Mouse (Mus musculus) neural tube, embryonic 10.5 days (tissue): ENCODE data around the gene Col15a1.

Source experiments
- DNase-seq: peaks from one replicate; pipeline ENCODE4 v3.0.0-alpha.2; 2017; ENCODE audit warnings: low spot score; ENCODE audit errors: extremely low spot score

Col15a1 gene

DNA sequence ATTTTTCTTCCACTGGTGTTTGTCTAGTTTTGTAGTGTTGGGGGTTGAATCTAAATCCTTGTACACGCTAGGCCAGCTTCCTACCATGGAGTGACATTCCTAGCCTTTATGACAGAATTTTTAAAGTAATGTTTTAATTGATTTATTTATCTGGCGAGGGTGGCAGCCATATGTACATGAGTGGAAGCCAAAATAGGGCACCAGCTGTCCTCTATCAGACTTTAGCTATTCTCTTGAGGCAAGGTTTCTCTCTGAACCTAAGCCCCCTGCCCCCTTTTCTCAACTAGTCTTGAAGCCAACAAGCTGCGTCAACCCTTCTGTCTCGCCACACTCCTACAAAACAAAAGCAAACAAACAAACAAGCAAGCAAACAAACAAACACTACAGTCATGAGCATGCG lies 57.6 kb downstream of the Col15a1 start:
- no peak for DNase-seq

DNA sequence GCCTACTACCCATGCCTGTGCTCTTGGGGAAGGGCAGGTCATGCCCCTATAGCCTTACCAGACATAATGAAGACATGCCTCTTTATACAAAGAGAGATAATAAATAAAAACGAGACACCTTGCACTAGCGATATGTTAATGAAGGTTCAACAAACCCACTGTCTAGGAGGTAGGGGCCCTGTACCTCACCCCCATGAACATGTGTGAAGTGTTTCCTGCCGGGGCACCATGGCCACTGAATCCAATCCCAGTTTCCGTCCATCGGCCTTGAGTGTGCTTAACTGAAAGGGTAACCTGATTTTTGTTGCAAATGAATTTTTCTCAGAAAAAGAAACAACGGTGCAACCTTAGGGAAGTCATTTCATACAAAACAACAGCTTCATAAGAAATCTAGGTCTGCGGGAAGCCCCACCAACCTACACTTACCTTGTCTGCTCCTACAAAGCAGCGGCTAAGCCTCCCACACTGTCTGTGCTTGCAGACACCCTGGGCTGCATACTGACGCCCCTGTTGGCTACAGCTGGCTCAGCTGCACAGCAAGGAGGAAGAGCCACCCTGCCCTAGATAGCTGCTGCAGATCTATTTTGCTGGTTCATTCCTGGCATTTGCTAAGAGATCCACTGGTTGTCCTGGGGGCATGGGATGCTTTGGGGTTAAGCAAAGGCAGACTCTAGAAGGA lies 64.6 kb downstream of the Col15a1 start:
- no peak for DNase-seq

GRCm38 (mm10) chr4:47273795-47274194 lies 65.8 kb downstream of the Col15a1 start:
- DNase-seq = no peak

GRCm38 (mm10) chr4:47274911-47275310 lies 67.0 kb downstream of the Col15a1 start:
- DNase-seq = no peak

DNA sequence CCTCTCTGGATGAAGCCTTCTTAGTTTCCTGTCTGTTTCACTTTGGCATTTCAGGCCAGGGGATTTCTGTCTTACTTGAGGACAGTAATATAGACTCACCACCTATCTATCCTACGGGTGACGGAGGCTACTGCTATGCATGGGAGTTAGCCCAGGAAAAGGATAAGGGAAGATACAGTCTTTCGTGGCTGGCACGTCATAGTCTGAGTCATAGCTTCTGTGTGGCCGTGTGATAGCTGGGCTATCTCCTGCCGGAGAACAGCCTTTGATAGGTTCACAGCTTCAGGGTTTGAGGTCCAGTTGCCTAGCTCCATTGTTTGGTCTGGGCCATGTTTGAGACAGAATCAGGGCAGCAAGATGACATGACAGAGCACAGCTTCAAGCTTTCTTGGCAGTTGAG lies 70.4 kb downstream of the Col15a1 start:
- no peak for DNase-seq

DNA sequence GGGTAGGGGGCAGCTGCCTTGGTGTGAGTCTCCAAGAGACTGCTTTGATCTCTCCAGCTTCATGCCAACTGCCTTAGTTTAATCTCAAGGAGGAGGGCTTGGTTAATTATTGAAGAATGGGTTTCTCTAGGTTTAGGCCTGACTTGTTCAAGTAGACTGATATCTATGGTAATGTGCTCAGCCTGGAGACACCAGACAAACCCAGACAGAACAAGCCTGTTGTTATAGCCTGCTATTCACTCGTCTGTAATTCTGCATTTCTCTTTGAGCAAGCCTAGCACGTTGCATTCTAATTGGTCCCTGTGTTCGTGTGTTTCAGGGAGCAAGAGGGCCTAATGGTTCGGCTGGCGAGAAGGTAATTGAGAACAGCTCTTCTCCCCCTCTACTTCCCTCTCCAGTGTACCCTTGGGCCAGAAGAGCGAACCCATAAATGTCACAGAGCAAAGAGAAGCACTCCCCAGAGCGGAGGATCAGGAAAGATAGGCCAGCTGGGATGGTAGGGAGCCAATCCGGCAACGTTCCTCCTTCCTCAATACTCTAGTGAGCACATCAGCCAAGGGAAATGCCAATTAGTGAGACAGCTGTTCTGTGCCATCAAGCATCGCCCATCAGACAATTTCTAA lies 71.2 kb downstream of the Col15a1 start:
- DNase-seq = no peak

GRCm38 (mm10) chr4:47280126-47280525 lies 72.2 kb downstream of the Col15a1 start:
- DNase-seq = no peak

GRCm38 (mm10) chr4:47281920-47282682 lies 74.1 kb downstream of the Col15a1 start:
- DNase-seq = no peak

DNA sequence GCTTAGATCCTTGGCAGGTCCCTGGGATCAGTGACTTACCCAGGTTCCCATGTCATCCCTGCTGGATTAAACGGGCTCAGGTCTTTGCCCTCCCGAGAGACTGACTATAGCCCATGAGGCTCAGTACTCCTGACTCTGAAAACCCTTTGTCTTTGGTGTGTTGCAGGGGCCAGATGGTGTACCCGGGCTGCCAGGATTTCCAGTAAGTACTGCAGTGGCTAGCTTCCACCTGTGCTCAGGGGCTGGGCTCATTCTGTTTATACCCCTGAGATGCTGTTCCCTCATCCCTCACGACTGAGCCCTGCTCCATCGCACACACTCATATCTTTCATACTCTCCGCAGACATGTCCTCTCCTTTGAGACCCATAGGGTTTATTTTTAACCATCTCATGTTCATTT lies 76.3 kb downstream of the Col15a1 start:
- DNase-seq = no peak

GRCm38 (mm10) chr4:47284874-47285273 lies 76.9 kb downstream of the Col15a1 start:
- no peak for DNase-seq

GRCm38 (mm10) chr4:47286599-47287147 lies 78.7 kb downstream of the Col15a1 start:
- no peak for DNase-seq

DNA sequence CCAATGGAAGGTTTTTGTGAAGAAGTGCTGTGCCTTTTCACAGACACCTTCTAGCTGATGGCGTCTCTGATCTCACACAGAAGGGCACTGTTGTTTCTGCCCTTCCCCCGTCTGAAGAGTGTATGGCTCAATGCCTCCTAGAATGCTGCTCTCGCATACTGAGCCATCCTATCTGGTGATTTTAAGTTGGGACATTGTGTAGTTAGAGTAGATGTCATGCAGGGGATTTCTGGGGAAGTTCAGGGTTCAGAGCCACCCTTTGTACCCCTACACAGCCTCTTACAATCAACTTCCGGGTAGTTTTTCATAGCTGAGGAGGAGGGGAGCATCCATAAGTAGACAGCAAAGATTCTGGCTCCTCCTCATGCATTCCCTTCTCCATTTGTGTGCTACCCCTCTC lies 79.5 kb downstream of the Col15a1 start:
- no peak for DNase-seq

- DNase-seq = no peak
Measured at GRCm38 (mm10) chr4:47288306-47288705, 80.3 kb downstream of the Col15a1 start.

DNA sequence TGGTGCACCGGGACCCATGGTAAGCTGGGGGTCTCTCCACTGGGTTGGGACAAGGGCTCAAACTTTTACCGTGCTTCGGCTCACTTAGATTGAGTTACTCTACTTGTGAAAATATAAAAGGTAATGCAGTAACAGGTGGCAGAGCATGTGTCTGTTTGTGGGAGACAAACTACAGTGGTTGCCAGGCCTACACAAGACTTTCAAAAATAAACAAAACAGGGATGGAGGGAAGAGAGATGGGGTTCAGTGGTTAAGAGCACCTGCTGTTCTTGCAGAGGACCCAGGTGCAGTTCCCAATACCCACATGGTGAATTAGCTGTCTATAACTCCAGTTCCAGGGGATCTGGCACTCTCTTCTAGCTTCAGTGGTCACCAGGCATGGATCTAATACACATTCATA lies 81.6 kb downstream of the Col15a1 start:
- DNase-seq = no peak

GRCm38 (mm10) chr4:47290448-47290847 lies 82.5 kb downstream of the Col15a1 start:
- no peak for DNase-seq

GRCm38 (mm10) chr4:47291013-47291412 lies 83.1 kb downstream of the Col15a1 start:
- DNase-seq = no peak

DNA sequence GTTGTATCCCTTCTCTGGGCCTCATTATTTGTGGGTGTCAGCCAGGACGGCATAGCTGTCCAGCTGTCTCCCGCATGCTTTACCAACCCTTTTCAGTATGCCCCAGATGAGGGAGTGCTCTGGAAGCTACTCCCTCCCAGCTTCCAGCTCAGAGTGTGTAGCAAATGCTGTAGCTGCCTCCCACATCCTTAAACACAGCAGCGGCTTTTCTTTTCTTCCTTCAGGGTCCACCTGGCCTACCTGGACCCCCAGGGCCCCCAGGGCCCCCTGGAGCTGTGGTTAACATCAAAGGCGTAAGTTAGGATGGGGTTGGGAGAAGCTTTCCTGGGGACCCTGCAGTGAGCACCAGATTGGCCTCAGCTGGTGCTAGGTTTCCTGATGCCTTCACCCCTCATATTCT lies 85.0 kb downstream of the Col15a1 start:
- no peak for DNase-seq

GRCm38 (mm10) chr4:47293771-47294543 lies 86.0 kb downstream of the Col15a1 start:
- DNase-seq = no peak

- DNase-seq = no peak
Measured at GRCm38 (mm10) chr4:47294544-47295070, 86.6 kb downstream of the Col15a1 start.

DNA sequence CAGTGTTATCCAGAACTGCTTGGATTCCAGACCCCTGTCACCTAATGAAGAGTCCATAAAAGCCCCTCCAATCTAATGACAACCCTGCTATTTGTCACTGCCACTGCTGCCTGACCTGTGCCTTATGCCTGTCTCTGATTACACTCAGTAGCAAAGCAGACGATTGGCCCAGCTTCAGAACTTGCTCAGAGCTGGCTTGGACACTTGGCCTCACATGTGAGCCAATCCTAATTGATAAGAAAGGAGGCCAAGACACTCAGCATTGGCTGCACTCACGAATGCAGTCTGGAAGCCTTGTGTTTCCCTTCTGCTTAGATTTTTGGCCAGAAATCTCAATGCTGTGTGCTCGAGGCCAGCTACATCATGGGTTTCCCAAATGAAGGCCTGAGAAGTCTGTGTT lies 87.6 kb downstream of the Col15a1 start:
- no peak for DNase-seq

- DNase-seq = no peak
Measured at GRCm38 (mm10) chr4:47300701-47301100, 92.7 kb downstream of the Col15a1 start.
